Mouse (Mus musculus) testis, adult 2 months (tissue): ENCODE results near the gene Helz.

Source experiments
- CTCF ChIP-seq: fragments of 200-500 bp; IDR thresholded peaks from 2 replicates; pipeline ENCODE4 v1.5.1; 2012; ENCODE audit warnings: low read depth, mild to moderate bottlenecking, inconsistent platforms, low read length, moderate library complexity; ENCODE audit not compliant: control insufficient read depth, insufficient read depth, insufficient replicate concordance
- POLR2A ChIP-seq: fragments of 200-500 bp; IDR thresholded peaks from 2 replicates; pipeline ENCODE4 v1.6.1; 2012; ENCODE audit warnings: low read depth, mild to moderate bottlenecking, inconsistent platforms, low read length, moderate library complexity; ENCODE audit not compliant: control insufficient read depth

DNA sequence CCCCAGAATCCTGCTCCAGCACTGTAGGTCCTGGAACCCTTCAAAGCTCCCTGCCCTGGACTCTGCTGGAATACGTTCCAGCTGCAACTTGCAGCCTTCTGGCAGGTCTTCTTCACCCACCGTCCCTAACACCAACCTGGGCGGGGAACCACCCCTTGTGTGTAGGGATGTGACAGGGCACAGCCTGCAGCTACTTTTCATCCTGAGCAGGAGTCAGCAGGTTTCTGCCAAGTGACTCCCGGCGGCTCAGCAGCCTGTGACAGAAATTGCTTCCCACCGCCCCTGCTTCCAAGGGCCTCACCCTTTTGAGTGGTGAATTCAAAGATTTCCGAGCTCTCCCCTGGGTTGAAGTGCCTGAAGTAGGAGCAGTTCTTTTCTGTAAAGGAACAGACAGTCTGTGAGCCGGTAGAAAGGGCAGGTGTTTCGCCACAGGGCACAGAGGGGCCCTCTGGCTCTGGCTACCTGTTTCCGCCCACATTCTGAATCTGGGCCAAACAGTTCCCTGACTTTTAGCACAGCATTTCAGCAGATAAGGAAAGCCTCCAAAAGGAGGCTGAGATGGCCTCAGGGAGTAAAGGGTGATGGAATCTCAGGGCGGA lies 157.8 kb downstream of the Helz start:
- no peak for TF ChIP-seq CTCF
- no peak for TF ChIP-seq POLR2A
